Mouse (Mus musculus) limb, embryonic 12.5 days (tissue): Measurements from ENCODE around the gene Zfp219. TPM values are rescaled to one million over a fixed set of nuclear protein-coding genes. Genes with fewer than 3 reads are reported as not detected.

Experiments used
- ATAC-seq: fragments of 200-750 bp; cut with Nextera tagmentation; 2 replicates; pipeline ENCODE4 v1.8.0; 2017; ENCODE audit warnings: low read depth, moderate TSS enrichment; ENCODE audit not compliant: insufficient number of reproducible peaks, insufficient read depth, low FRiP score, low TSS enrichment
- H3K27ac ChIP-seq: fragments of 300-500 bp; sonication (generic); 2 replicates; pipeline ENCODE4 v1.5.1; 2016; ENCODE audit warnings: mild to moderate bottlenecking, moderate library complexity
- H3K27me3 ChIP-seq: fragments of 300-500 bp; sonication (generic); 2 replicates; pipeline ENCODE4 v1.6.1; 2016; ENCODE audit warnings: mild to moderate bottlenecking, moderate library complexity
- H3K36me3 ChIP-seq: fragments of 300-500 bp; sonication (generic); 2 replicates; pipeline ENCODE4 v1.6.1; 2016; ENCODE audit warnings: mild to moderate bottlenecking, moderate library complexity
- H3K4me1 ChIP-seq: fragments of 300-500 bp; sonication (generic); replicated peaks from 2 replicates; pipeline ENCODE4 v1.6.1; 2016
- H3K4me2 ChIP-seq: fragments of 300-500 bp; sonication (generic); 2 replicates; pipeline ENCODE4 v1.6.1; 2016; ENCODE audit warnings: mild to moderate bottlenecking, moderate library complexity
- H3K4me3 ChIP-seq: fragments of 300-500 bp; sonication (generic); replicated peaks from 2 replicates; pipeline ENCODE4 v1.5.1; 2016; ENCODE audit warnings: mild to moderate bottlenecking
- H3K9ac ChIP-seq: fragments of 300-500 bp; sonication (generic); replicated peaks from 2 replicates; pipeline ENCODE4 v1.6.1; 2016; ENCODE audit warnings: mild to moderate bottlenecking, moderate library complexity
- H3K9me3 ChIP-seq: fragments of 300-500 bp; sonication (generic); 2 replicates; pipeline ENCODE4 v1.6.1; 2016; ENCODE audit warnings: mild to moderate bottlenecking, moderate library complexity
- WGBS: fragments of 180-500 bp; shearing (Covaris S2); methylation state at CpG from one replicate; pipeline ENCODE4 v1.1.7; 2016; 5-methylcytosine and 5-hydroxymethylcytosine counted together
- polyA plus RNA-seq: library from polyadenylated mRNA; unstranded; fragments of >200 nt; fragmentation: Nextera tagmentation; extraction: Ambion mirVana; gene quantifications from 2 replicates; pipeline ENCODE4 v1.2.1, GENCODE M21; 2016

Gene Zfp219
- polyA plus RNA-seq, 1 experiment from 2014 or later, result 60.9 TPM

DNA sequence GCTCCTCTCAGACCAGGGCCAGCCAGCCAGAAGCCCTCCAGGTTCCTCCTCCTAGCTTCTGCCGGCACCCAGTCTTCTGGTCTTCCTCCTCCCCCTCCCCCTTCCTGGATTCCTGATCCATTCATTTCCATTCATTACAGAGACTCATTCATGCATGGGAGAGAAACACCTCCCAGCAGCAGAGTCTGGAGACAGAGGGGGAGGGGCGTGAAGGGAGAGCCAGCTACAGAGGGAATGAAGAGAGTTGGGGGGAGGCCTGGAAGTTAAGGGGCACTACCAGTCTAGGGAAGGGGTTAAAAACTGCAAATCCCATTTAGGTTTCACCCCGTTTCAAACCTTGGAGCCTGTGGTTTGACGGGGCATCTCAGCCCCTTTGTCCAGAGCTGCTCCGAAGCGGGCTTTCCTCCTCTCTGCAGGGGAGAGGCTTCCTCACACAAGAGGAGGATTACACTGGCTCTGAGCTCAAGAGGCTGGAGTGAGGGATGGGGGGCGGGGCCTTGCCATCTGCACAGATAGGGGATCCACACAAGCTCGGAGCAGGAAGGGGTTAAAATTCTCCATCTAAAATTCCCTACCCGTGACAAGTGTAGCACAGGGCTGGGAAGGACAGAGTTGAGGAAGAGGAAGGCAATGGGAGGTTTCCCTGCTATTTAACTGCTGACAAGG, 10.0 kb downstream of the Zfp219 start:
- Histone ChIP-seq H3K27ac (peak overlapping the region; percentile 77), H3K4me1 (peaks cover 59% of the 10 kb centered on the region), H3K36me3 (peaks cover 36% of the 10 kb centered on the region), H3K27me3 (no peaks in the 10 kb centered on the region), H3K9me3 (no peaks in the 10 kb centered on the region), H3K4me3 (peak overlapping the region; percentile 27), H3K9ac (peak overlapping the region; percentile 40; the same call in 1 of the 2 replicates), H3K4me2 (peak overlapping the region; percentile 45)
- 3% methylated on average over 9 of the region's 9 CpGs for WGBS
- ATAC-seq, result no peak; the same call in 1 of the 2 replicates

- H3K9ac ChIP-seq, result peak overlapping the region; percentile 40; the same call in 1 of the 2 replicates
- peak overlapping the region; percentile 45 for H3K4me2 ChIP-seq
- no peak for ATAC-seq
- H3K27ac ChIP-seq, result peak overlapping the region; percentile 77; the same call in 1 of the 2 replicates
- peaks cover 52% of the 10 kb centered on the region for H3K4me1 ChIP-seq
- H3K9me3 ChIP-seq, result no peaks in the 10 kb centered on the region
- peak overlapping the region; percentile 27; the same call in 1 of the 2 replicates for H3K4me3 ChIP-seq
- H3K36me3 ChIP-seq, result peaks cover 43% of the 10 kb centered on the region
- WGBS, result 68% methylated on average over 6 of the region's 6 CpGs
- no peaks in the 10 kb centered on the region for H3K27me3 ChIP-seq
These were observed 10.7 kb downstream of the Zfp219 start for GRCm38 (mm10) chr14:52009841-52010240.

DNA sequence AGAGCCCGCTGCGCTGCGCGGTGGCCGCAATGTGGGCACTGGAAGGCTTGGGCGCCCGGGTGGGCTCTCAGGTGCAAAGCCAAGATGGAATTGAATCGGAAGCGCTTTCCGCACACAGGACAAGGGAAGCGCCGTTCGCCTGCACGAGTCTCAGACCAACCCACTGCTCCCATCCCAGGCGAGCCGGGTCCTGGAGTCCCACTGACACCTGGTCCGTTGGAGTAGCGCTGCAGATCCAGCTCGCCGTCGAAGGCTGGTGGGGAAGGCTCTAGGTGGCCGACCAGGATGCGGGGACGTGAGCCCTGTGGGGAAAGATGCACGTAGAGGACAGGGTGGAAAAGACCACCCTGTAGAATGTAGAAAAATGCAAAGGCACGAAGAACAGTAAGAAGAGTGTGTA, 11.2 kb downstream of the Zfp219 start:
- Histone ChIP-seq H3K27ac (no peak overlapping the region), H3K9ac (peak overlapping the region; percentile 12; the same call in 1 of the 2 replicates), H3K27me3 (no peaks in the 10 kb centered on the region), H3K9me3 (no peaks in the 10 kb centered on the region), H3K4me1 (peaks cover 52% of the 10 kb centered on the region), H3K36me3 (peaks cover 48% of the 10 kb centered on the region), H3K4me3 (peak overlapping the region; percentile 19; the same call in 1 of the 2 replicates), H3K4me2 (peak overlapping the region; percentile 47)
- no peak for ATAC-seq
- 53% methylated on average over 26 of the region's 26 CpGs for WGBS

GRCm38 (mm10) chr14:52008321-52009203, 12.0 kb downstream of the Zfp219 start:
- 57% methylated on average over 38 of the region's 38 CpGs for WGBS
- H3K9me3 ChIP-seq, result no peaks in the 10 kb centered on the region
- H3K4me2 ChIP-seq, result peak overlapping the region; percentile 47
- no peaks in the 10 kb centered on the region for H3K27me3 ChIP-seq
- H3K4me1 ChIP-seq, result peaks cover 52% of the 10 kb centered on the region
- ATAC-seq, result peak; percentile 45
- peak overlapping the region; percentile 12; the same call in 1 of the 2 replicates for H3K9ac ChIP-seq
- no peak overlapping the region for H3K27ac ChIP-seq
- H3K4me3 ChIP-seq, result peak overlapping the region; percentile 19; the same call in 1 of the 2 replicates
- H3K36me3 ChIP-seq, result peaks cover 56% of the 10 kb centered on the region

DNA sequence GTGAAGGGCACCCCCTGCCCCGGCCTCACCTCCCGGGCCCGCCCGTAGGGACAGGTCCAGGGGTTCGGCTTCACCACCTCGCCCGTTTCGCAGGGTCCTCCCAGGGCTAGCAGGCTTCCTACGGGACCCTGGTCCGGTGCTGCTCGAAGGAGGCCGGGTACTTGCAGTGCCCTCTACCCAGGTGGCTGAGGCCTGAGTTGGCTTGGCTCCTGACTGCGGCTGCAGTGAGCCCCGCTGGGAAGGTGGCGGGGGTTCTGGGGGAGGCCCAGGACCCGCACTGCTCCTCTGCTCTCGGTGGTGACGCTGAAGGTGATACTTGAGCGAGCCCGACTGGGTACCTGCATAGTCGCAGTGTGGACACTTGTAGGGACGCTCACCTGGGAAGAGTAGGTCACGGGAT, 13.8 kb downstream of the Zfp219 start:
- Histone ChIP-seq H3K27me3 (no peaks in the 10 kb centered on the region), H3K4me2 (no peak overlapping the region), H3K9ac (no peak overlapping the region), H3K36me3 (peaks cover 74% of the 10 kb centered on the region), H3K4me1 (peaks cover 35% of the 10 kb centered on the region), H3K4me3 (no peak overlapping the region), H3K9me3 (no peaks in the 10 kb centered on the region), H3K27ac (no peak overlapping the region)
- 92% methylated on average over 23 of the region's 23 CpGs for WGBS
- no peak for ATAC-seq

GRCm38 (mm10) chr14:52006241-52006640, 14.3 kb downstream of the Zfp219 start:
- peaks cover 78% of the 10 kb centered on the region for H3K36me3 ChIP-seq
- no peaks in the 10 kb centered on the region for H3K9me3 ChIP-seq
- H3K27me3 ChIP-seq, result no peaks in the 10 kb centered on the region
- ATAC-seq, result no peak
- H3K4me3 ChIP-seq, result no peak overlapping the region
- 0 out of 2 replicates have a peak overlapping the region, but pooled peaks have one; percentile 8 for H3K9ac ChIP-seq
- WGBS, result 84% methylated on average over 8 of the region's 8 CpGs
- no peak overlapping the region for H3K27ac ChIP-seq
- peaks cover 30% of the 10 kb centered on the region for H3K4me1 ChIP-seq
- H3K4me2 ChIP-seq, result no peak overlapping the region

- H3K27ac ChIP-seq, result no peak overlapping the region
- H3K4me3 ChIP-seq, result no peak overlapping the region
- no peaks in the 10 kb centered on the region for H3K27me3 ChIP-seq
- H3K4me1 ChIP-seq, result peaks cover 24% of the 10 kb centered on the region
- H3K4me2 ChIP-seq, result no peak overlapping the region
- WGBS, result 87% methylated on average over 6 of the region's 6 CpGs
- H3K9me3 ChIP-seq, result no peaks in the 10 kb centered on the region
- H3K36me3 ChIP-seq, result peaks cover 84% of the 10 kb centered on the region
- ATAC-seq, result no peak
- no peak overlapping the region for H3K9ac ChIP-seq
These were observed 14.9 kb downstream of the Zfp219 start for GRCm38 (mm10) chr14:52005616-52006015.

DNA sequence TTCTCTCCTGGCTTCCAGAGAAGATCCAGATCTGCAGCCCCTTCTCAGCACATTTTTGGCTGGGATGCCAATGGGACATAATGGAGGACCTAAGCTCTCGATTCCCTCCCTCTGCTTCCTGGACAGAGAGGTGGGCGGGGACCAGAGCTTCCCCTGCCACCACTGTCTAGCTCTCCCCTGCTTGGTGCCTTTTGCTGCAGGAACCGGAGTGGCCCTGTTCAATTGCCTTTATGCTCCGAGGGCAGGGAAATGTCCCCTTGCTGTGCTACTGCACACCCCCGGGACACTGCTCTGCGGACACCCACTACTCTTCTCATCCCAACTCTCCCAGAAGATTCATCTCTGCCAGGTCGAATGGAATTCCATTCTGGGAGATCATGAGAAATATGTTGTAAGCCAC, 15.4 kb downstream of the Zfp219 start:
- WGBS, result 81% methylated on average over 7 of the region's 7 CpGs
- ATAC-seq, result no peak
- no peak overlapping the region for H3K4me3 ChIP-seq
- no peaks in the 10 kb centered on the region for H3K9me3 ChIP-seq
- peaks cover 19% of the 10 kb centered on the region for H3K4me1 ChIP-seq
- H3K27ac ChIP-seq, result no peak overlapping the region
- H3K4me2 ChIP-seq, result no peak overlapping the region
- H3K36me3 ChIP-seq, result peaks cover 89% of the 10 kb centered on the region
- no peaks in the 10 kb centered on the region for H3K27me3 ChIP-seq
- no peak overlapping the region for H3K9ac ChIP-seq

DNA sequence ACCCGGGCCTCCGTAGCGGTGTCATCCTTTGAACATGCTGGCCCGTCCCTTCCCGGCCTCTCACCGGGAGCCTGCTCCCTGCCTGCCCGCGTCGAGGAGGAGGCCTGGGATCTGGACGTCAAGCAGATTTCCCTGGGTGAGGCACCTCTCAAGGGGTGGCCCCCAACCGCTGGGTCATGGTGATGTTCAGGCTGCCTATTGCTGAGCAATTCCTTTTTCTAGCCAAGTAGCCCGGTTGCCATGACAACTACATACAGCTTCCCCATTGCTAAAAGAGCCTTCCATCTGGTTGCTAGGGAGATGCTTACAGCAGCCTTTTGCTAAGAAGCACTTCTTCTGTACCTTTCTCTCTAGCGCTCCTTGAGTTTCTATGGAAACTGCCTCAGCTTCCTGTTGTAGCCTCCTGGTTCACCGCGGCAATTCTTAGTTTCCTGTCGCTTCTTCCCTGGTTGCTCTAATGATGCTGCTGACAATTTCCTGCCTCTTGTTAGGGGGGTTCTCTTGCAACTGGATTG, 16.5 kb downstream of the Zfp219 start:
- Histone ChIP-seq H3K9ac (no peak overlapping the region), H3K27ac (0 out of 2 replicates have a peak overlapping the region, but pooled peaks have one; percentile 29), H3K4me2 (no peak overlapping the region), H3K36me3 (peaks cover 93% of the 10 kb centered on the region), H3K4me3 (no peak overlapping the region), H3K4me1 (peaks cover 8% of the 10 kb centered on the region), H3K27me3 (no peaks in the 10 kb centered on the region), H3K9me3 (no peaks in the 10 kb centered on the region)
- ATAC-seq, result no peak
- 51% methylated on average over 16 of the region's 16 CpGs for WGBS

- H3K27me3 ChIP-seq, result no peaks in the 10 kb centered on the region
- no peak for ATAC-seq
- H3K9ac ChIP-seq, result no peak overlapping the region
- H3K4me3 ChIP-seq, result no peak overlapping the region
- WGBS, result 90% methylated on average over 14 of the region's 14 CpGs
- H3K4me1 ChIP-seq, result no peaks in the 10 kb centered on the region
- H3K27ac ChIP-seq, result no peak overlapping the region
- no peak overlapping the region for H3K4me2 ChIP-seq
- H3K9me3 ChIP-seq, result no peaks in the 10 kb centered on the region
- H3K36me3 ChIP-seq, result peaks cover 98% of the 10 kb centered on the region
These were observed 23.1 kb downstream of the Zfp219 start for GRCm38 (mm10) chr14:51997483-51997882.

GRCm38 (mm10) chr14:51996866-51997265, 23.7 kb downstream of the Zfp219 start:
- 75% methylated on average over 17 of the region's 17 CpGs for WGBS
- Histone ChIP-seq H3K27ac (no peak overlapping the region), H3K4me2 (no peak overlapping the region), H3K9me3 (no peaks in the 10 kb centered on the region), H3K27me3 (no peaks in the 10 kb centered on the region), H3K4me1 (no peaks in the 10 kb centered on the region), H3K36me3 (peaks cover 98% of the 10 kb centered on the region), H3K9ac (no peak overlapping the region), H3K4me3 (no peak overlapping the region)
- no peak for ATAC-seq
